Mouse (Mus musculus): ENCODE results near the gene Rtp2. TPM values are rescaled to one million over a fixed set of nuclear protein-coding genes. Genes with fewer than 3 reads are reported as not detected.

Gene Rtp2
- total and polyA plus RNA-seq, 2 experiments = not detected

GRCm38 (mm10) chr16:23901411-23901810, 30.8 kb downstream of the Rtp2 start:
- H3K27ac ChIP-seq (replicated peaks; ENCODE audit: insufficient read depth, low read depth, low read length) = no peak overlapping the region
- H3K4me1 ChIP-seq (ENCODE audit: control insufficient read depth, insufficient read depth, low read length) = peaks cover 3% of the 10 kb centered on the region; the same call in 1 of the 2 replicates
- DNase-seq (ENCODE audit: extremely low read depth, low read depth, low spot score) = no peak
- H3K36me3 ChIP-seq (ENCODE audit: control insufficient read depth, insufficient read depth, low read length) = no peaks in the 10 kb centered on the region
- 85% methylated on average over 7 of the region's 7 CpGs for WGBS
- no peaks in the 10 kb centered on the region for H3K79me2 ChIP-seq (ENCODE audit: control insufficient read depth, insufficient read depth, low read length)
- H3K9ac ChIP-seq (ENCODE audit: low read depth, low read length) = no peak overlapping the region
- TF ChIP-seq POLR2A (IDR thresholded peaks at IDR 0.05; ENCODE audit: extremely low read depth, insufficient read depth, low read length) = no peak
- TF ChIP-seq CTCF (IDR thresholded peaks at IDR 0.05; ENCODE audit: low read depth, low read length) = no peak
- no peaks in the 10 kb centered on the region for H3K27me3 ChIP-seq (ENCODE audit: control insufficient read depth, insufficient read depth, low read length)
- no peak overlapping the region for H3K4me3 ChIP-seq (ENCODE audit: insufficient read depth, low read depth, low read length)

DNA sequence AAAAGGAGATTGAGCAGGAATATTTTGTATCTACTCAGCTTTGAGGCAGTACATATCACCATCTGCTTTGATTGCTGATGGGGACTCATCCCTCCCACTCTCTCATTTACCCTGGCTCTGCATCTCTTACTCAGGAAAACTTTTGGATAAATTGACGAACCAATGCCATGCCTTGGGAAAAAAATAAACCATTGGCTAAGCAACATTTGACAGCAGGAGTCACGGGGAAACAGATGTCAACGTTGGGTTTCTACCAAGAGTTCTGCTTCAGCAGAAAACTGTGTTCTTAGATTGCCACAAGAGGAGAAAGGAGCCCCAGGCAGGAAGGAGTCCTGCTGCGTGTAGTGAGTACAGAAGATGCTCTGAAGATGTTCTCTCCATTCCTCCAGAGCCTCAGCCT, 32.1 kb downstream of the Rtp2 start:
- no peak overlapping the region for H3K4me3 ChIP-seq (ENCODE audit: insufficient read depth, low read depth, low read length)
- H3K27ac ChIP-seq (replicated peaks; ENCODE audit: insufficient read depth, low read depth, low read length) = no peak overlapping the region
- H3K79me2 ChIP-seq (ENCODE audit: control insufficient read depth, insufficient read depth, low read length) = no peaks in the 10 kb centered on the region
- peaks cover 5% of the 10 kb centered on the region for H3K4me1 ChIP-seq (ENCODE audit: control insufficient read depth, insufficient read depth, low read length)
- DNase-seq (ENCODE audit: extremely low read depth, low read depth, low spot score) = no peak
- WGBS = 74% methylated on average over 4 of the region's 4 CpGs
- no peaks in the 10 kb centered on the region for H3K36me3 ChIP-seq (ENCODE audit: control insufficient read depth, insufficient read depth, low read length)
- no peak overlapping the region for H3K9ac ChIP-seq (ENCODE audit: low read depth, low read length)
- TF ChIP-seq POLR2A (IDR thresholded peaks at IDR 0.05; ENCODE audit: extremely low read depth, insufficient read depth, low read length) (no peak), CTCF (IDR thresholded peaks at IDR 0.05; ENCODE audit: low read depth, low read length) (no peak)
- H3K27me3 ChIP-seq (ENCODE audit: control insufficient read depth, insufficient read depth, low read length) = no peaks in the 10 kb centered on the region

GRCm38 (mm10) chr16:23898840-23899239, 33.4 kb downstream of the Rtp2 start:
- Histone ChIP-seq H3K4me1 (ENCODE audit: control insufficient read depth, insufficient read depth, low read length) (peaks cover 5% of the 10 kb centered on the region), H3K27ac (replicated peaks; ENCODE audit: insufficient read depth, low read depth, low read length) (no peak overlapping the region), H3K36me3 (ENCODE audit: control insufficient read depth, insufficient read depth, low read length) (no peaks in the 10 kb centered on the region), H3K4me3 (ENCODE audit: insufficient read depth, low read depth, low read length) (no peak overlapping the region), H3K79me2 (ENCODE audit: control insufficient read depth, insufficient read depth, low read length) (no peaks in the 10 kb centered on the region), H3K27me3 (ENCODE audit: control insufficient read depth, insufficient read depth, low read length) (no peaks in the 10 kb centered on the region), H3K9ac (ENCODE audit: low read depth, low read length) (no peak overlapping the region)
- whole genome bisulfite sequencing = 7% methylated on average over 12 of the region's 12 CpGs
- TF ChIP-seq POLR2A (IDR thresholded peaks at IDR 0.05; ENCODE audit: extremely low read depth, insufficient read depth, low read length) (no peak), CTCF (IDR thresholded peaks at IDR 0.05; ENCODE audit: low read depth, low read length) (peak; percentile 83)
- DNase-seq (ENCODE audit: extremely low read depth, low read depth, low spot score) = peak; percentile 59

DNA sequence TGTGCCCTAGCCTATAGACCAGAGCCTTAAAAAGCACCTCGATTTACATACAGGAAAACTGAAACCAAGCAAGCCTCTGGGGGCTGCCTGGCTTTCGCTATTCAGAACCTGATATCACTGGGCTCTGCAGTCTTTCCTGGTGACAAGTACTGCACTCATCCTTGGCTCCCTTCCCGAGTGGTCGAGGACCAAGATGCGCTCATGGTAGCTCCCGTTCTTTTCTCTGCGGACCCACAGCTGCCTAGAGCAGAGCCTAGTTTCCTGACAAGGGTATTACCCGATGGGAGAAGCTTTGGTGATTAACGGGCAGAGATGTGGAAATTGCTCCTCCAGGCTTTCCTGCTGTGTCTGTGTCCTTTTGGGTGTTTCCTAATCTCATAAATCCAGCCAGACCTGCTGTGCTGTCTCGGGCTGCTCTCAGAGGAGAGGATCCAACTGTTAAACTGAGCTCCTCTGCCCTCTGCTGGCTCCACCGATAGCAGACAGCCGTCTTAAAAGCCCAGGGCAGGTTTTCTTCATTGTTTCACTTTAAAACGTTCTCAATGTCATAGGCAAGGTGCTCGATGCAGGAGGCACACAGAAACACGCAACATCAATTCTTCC, 34.1 kb downstream of the Rtp2 start:
- TF ChIP-seq CTCF (IDR thresholded peaks at IDR 0.05; ENCODE audit: low read depth, low read length) (peak; percentile 82), POLR2A (IDR thresholded peaks at IDR 0.05; ENCODE audit: extremely low read depth, insufficient read depth, low read length) (no peak)
- peaks cover 5% of the 10 kb centered on the region for H3K4me1 ChIP-seq (ENCODE audit: control insufficient read depth, insufficient read depth, low read length)
- no peaks in the 10 kb centered on the region for H3K36me3 ChIP-seq (ENCODE audit: control insufficient read depth, insufficient read depth, low read length)
- H3K4me3 ChIP-seq (ENCODE audit: insufficient read depth, low read depth, low read length) = no peak overlapping the region
- no peaks in the 10 kb centered on the region for H3K79me2 ChIP-seq (ENCODE audit: control insufficient read depth, insufficient read depth, low read length)
- peak; percentile 74 for DNase-seq (ENCODE audit: extremely low read depth, low read depth, low spot score)
- H3K9ac ChIP-seq (ENCODE audit: low read depth, low read length) = no peak overlapping the region
- H3K27ac ChIP-seq (replicated peaks; ENCODE audit: insufficient read depth, low read depth, low read length) = no peak overlapping the region
- H3K27me3 ChIP-seq (ENCODE audit: control insufficient read depth, insufficient read depth, low read length) = no peaks in the 10 kb centered on the region
- WGBS = 13% methylated on average over 15 of the region's 15 CpGs

DNA sequence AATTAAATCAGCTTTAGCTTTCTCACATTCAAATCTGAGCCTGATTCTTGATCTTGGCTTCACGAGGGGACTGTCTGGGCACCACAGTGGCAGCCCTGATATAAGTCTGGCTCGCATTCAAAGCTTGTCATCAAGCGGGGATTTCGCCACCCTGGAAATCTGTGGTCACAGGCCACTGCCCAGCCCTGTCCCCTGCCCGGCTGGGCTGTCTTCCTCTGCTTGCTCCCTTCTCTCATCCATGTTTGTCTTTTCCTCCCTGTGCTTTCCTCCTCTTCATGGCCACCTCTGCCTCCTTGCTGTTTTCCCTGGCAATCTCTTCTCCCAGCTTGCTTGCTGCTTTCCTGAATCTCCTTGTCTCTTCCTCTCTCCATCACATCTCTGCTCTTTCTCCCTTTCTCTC, 34.7 kb downstream of the Rtp2 start:
- H3K79me2 ChIP-seq (ENCODE audit: control insufficient read depth, insufficient read depth, low read length) = no peaks in the 10 kb centered on the region

GRCm38 (mm10) chr16:23895135-23895534, 37.1 kb downstream of the Rtp2 start:
- H3K4me3 ChIP-seq (ENCODE audit: insufficient read depth, low read depth, low read length) = no peak overlapping the region
- peaks cover 5% of the 10 kb centered on the region for H3K4me1 ChIP-seq (ENCODE audit: control insufficient read depth, insufficient read depth, low read length)
- no peak overlapping the region for H3K9ac ChIP-seq (ENCODE audit: low read depth, low read length)
- DNase-seq (ENCODE audit: extremely low read depth, low read depth, low spot score) = peak; percentile 87
- H3K79me2 ChIP-seq (ENCODE audit: control insufficient read depth, insufficient read depth, low read length) = no peaks in the 10 kb centered on the region
- TF ChIP-seq CTCF (IDR thresholded peaks at IDR 0.05; ENCODE audit: low read depth, low read length) (no peak), POLR2A (IDR thresholded peaks at IDR 0.05; ENCODE audit: extremely low read depth, insufficient read depth, low read length) (no peak)
- H3K36me3 ChIP-seq (ENCODE audit: control insufficient read depth, insufficient read depth, low read length) = no peaks in the 10 kb centered on the region
- H3K27ac ChIP-seq (replicated peaks; ENCODE audit: insufficient read depth, low read depth, low read length) = no peak overlapping the region
- no peaks in the 10 kb centered on the region; the same call in 1 of the 2 replicates for H3K27me3 ChIP-seq (ENCODE audit: control insufficient read depth, insufficient read depth, low read length)
- 23% methylated on average over 3 of the region's 3 CpGs for WGBS

More for the DNA sequence above, 34.7 kb downstream of the Rtp2 start:
- 27% methylated on average over 5 of the region's 5 CpGs for WGBS
- no peak overlapping the region for H3K9ac ChIP-seq (ENCODE audit: low read depth, low read length)
- H3K36me3 ChIP-seq (ENCODE audit: control insufficient read depth, insufficient read depth, low read length) = no peaks in the 10 kb centered on the region
- H3K27me3 ChIP-seq (ENCODE audit: control insufficient read depth, insufficient read depth, low read length) = no peaks in the 10 kb centered on the region
- H3K27ac ChIP-seq (replicated peaks; ENCODE audit: insufficient read depth, low read depth, low read length) = no peak overlapping the region
- DNase-seq (ENCODE audit: extremely low read depth, low read depth, low spot score) = peak; percentile 38
- TF ChIP-seq POLR2A (IDR thresholded peaks at IDR 0.05; ENCODE audit: extremely low read depth, insufficient read depth, low read length) (no peak), CTCF (IDR thresholded peaks at IDR 0.05; ENCODE audit: low read depth, low read length) (no peak)
- H3K4me1 ChIP-seq (ENCODE audit: control insufficient read depth, insufficient read depth, low read length) = peaks cover 5% of the 10 kb centered on the region
- no peak overlapping the region for H3K4me3 ChIP-seq (ENCODE audit: insufficient read depth, low read depth, low read length)

Measured in liver, adult 2 months (tissue).